Mouse (Mus musculus): ENCODE measurements around the gene Enox2. TPM values are rescaled to one million over a fixed set of nuclear protein-coding genes. Genes with fewer than 3 reads are reported as not detected.

The Enox2 gene
- 13.4 TPM for polyA plus RNA-seq (2017; shearing (Covaris generic))

GRCm38 (mm10) chrX:49287700-49288563 lies at the start of gene Enox2:
Gene Enox2, minus strand, starts transcription at chrX:49288259.

Other genes starting within 250 kb of the Enox2 start
- not detected for gene Arhgap36, start 175.7 kb upstream of the Enox2 start, polyA plus RNA-seq (2017; shearing (Covaris generic))

All from activated CD4-positive, CD25-positive, alpha-beta regulatory T cell, adult 9 weeks (primary cell).